Mouse (Mus musculus) midbrain, embryonic 12.5 days (tissue): ENCODE results near the gene Akr1b7. TPM values are rescaled to one million over a fixed set of nuclear protein-coding genes. Genes with fewer than 3 reads are reported as not detected.
"Not testable (repeated sequence)": the region's sequence is repeated elsewhere in the genome, so short reads cannot be mapped to it uniquely, and the experiment has no call there.

Experiments used
- ATAC-seq: fragments of 200-750 bp; cut with Nextera tagmentation; 2 replicates; pipeline ENCODE4 v1.8.0; 2017; ENCODE audit warnings: low read depth, moderate TSS enrichment, moderate library complexity; ENCODE audit not compliant: low FRiP score
- H3K27ac ChIP-seq: fragments of 300-500 bp; sonication (generic); replicated peaks from 2 replicates; pipeline ENCODE4 v1.5.1; 2016; ENCODE audit warnings: mild to moderate bottlenecking
- H3K27me3 ChIP-seq: fragments of 300-500 bp; sonication (generic); 2 replicates; pipeline ENCODE4 v1.6.1; 2016; ENCODE audit warnings: mild to moderate bottlenecking
- H3K36me3 ChIP-seq: fragments of 300-500 bp; sonication (generic); 2 replicates; pipeline ENCODE4 v1.6.1; 2016
- H3K4me1 ChIP-seq: fragments of 300-500 bp; sonication (generic); 2 replicates; pipeline ENCODE4 v1.6.1; 2016
- H3K4me2 ChIP-seq: fragments of 300-500 bp; sonication (generic); replicated peaks from 2 replicates; pipeline ENCODE4 v1.6.1; 2016; ENCODE audit warnings: mild to moderate bottlenecking, moderate library complexity
- H3K4me3 ChIP-seq: fragments of 300-500 bp; sonication (generic); 2 replicates; pipeline ENCODE4 v1.5.1; 2016; ENCODE audit warnings: mild to moderate bottlenecking
- H3K9ac ChIP-seq: fragments of 300-500 bp; sonication (generic); replicated peaks from 2 replicates; pipeline ENCODE4 v1.6.1; 2016; ENCODE audit warnings: mild to moderate bottlenecking, moderate library complexity
- H3K9me3 ChIP-seq: fragments of 300-500 bp; sonication (generic); 2 replicates; pipeline ENCODE4 v1.6.1; 2016; ENCODE audit warnings: mild to moderate bottlenecking
- WGBS: fragments of 180-500 bp; shearing (Covaris S2); methylation state at CpG from one replicate; pipeline ENCODE4 v1.1.7; 2016; 5-methylcytosine and 5-hydroxymethylcytosine counted together
- polyA plus RNA-seq: library from polyadenylated mRNA; unstranded; fragments of >200 nt; fragmentation: Nextera tagmentation; extraction: Ambion mirVana; gene quantifications from 2 replicates; pipeline ENCODE4 v1.2.1, GENCODE M21; 2016

The Akr1b7 gene
- polyA plus RNA-seq, 1 experiment from 2014 or later: not detected

GRCm38 (mm10) chr6:34395897-34396296 is 16.2 kb upstream of the Akr1b7 start:
- 85% methylated on average over 5 of the region's 5 CpGs for WGBS
- Histone ChIP-seq H3K4me3 (no peak overlapping the region), H3K4me2 (no peak overlapping the region), H3K9ac (no peak overlapping the region), H3K9me3 (no peaks in the 10 kb centered on the region), H3K27ac (no peak overlapping the region), H3K27me3 (no peaks in the 10 kb centered on the region), H3K4me1 (no peaks in the 10 kb centered on the region), H3K36me3 (peaks cover 7% of the 10 kb centered on the region)
- ATAC-seq: no peak

DNA sequence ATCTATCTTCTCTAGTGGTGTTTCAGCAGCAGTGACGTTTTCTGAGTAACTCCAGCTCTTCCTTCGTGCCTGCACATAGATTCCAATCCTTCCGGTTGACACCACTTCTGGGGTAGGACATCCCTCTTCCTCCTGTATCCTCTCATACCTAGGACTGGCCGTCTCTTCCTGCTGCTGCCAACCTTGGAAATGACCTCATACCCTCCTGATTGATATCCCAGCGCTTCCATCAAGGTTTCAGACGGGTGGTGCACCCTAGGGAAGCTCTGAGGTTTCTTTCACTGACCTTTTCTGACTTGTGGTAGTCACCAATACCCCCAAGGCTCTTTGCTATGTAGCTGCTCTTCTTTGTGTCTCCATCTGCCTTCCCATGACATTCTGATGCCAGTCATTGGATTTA is 13.7 kb upstream of the Akr1b7 start:
- Histone ChIP-seq H3K4me3 (no peak overlapping the region), H3K36me3 (no peaks in the 10 kb centered on the region), H3K9ac (no peak overlapping the region), H3K4me2 (no peak overlapping the region), H3K9me3 (no peaks in the 10 kb centered on the region), H3K27me3 (no peaks in the 10 kb centered on the region), H3K4me1 (no peaks in the 10 kb centered on the region), H3K27ac (no peak overlapping the region)
- no peak for ATAC-seq
- WGBS: 93% methylated on average over 6 of the region's 6 CpGs

GRCm38 (mm10) chr6:34399606-34400220 is 12.4 kb upstream of the Akr1b7 start:
- Histone ChIP-seq H3K27me3 (no peaks in the 10 kb centered on the region), H3K9me3 (no peaks in the 10 kb centered on the region), H3K4me2 (no peak overlapping the region), H3K9ac (no peak overlapping the region), H3K36me3 (no peaks in the 10 kb centered on the region), H3K4me3 (no peak overlapping the region), H3K4me1 (no peaks in the 10 kb centered on the region), H3K27ac (no peak overlapping the region)
- ATAC-seq: no peak
- WGBS: 89% methylated on average over 13 of the region's 13 CpGs

- WGBS: 71% methylated on average over 2 of the region's 2 CpGs
- Histone ChIP-seq H3K27ac (no peak overlapping the region), H3K4me2 (no peak overlapping the region), H3K9me3 (no peaks in the 10 kb centered on the region), H3K4me3 (no peak overlapping the region), H3K4me1 (no peaks in the 10 kb centered on the region), H3K27me3 (no peaks in the 10 kb centered on the region), H3K36me3 (no peaks in the 10 kb centered on the region), H3K9ac (no peak overlapping the region)
- no peak for ATAC-seq
These were observed 11.4 kb upstream of the Akr1b7 start for GRCm38 (mm10) chr6:34400696-34401095.

- Histone ChIP-seq H3K4me2 (no peak overlapping the region), H3K36me3 (no peaks in the 10 kb centered on the region), H3K4me3 (no peak overlapping the region), H3K27ac (no peak overlapping the region), H3K9me3 (no peaks in the 10 kb centered on the region), H3K4me1 (no peaks in the 10 kb centered on the region), H3K27me3 (no peaks in the 10 kb centered on the region), H3K9ac (no peak overlapping the region)
- no peak for ATAC-seq
- WGBS: 89% methylated on average over 4 of the region's 4 CpGs
These were observed 5.4 kb upstream of the Akr1b7 start for GRCm38 (mm10) chr6:34406746-34407145.

DNA sequence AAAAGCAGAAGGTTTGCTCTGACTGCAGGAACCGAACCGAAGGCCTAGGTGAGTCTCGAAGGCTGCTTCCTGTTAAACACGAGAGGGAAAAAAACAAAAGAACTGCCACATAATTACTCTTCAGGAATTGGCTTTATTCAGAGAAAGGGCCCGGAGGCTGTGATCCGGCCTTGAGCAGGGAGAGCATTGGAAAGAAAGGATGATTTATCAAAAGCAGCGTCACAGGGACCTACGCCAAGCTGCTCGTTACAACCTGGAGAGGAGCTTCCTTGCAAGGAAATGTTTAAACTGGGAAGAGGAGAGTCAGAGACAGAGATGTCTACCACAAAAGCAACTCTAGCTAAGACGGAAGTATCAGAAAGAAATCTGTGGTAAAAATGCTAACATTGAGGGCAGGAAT is 4.7 kb upstream of the Akr1b7 start:
- no peaks in the 10 kb centered on the region for H3K4me1 ChIP-seq
- no peak overlapping the region for H3K4me3 ChIP-seq
- WGBS: 91% methylated on average over 10 of the region's 10 CpGs
- no peak overlapping the region for H3K4me2 ChIP-seq
- H3K27me3 ChIP-seq: no peaks in the 10 kb centered on the region
- no peak overlapping the region for H3K9ac ChIP-seq
- H3K27ac ChIP-seq: no peak overlapping the region
- H3K36me3 ChIP-seq: no peaks in the 10 kb centered on the region
- no peak for ATAC-seq
- no peaks in the 10 kb centered on the region for H3K9me3 ChIP-seq

DNA sequence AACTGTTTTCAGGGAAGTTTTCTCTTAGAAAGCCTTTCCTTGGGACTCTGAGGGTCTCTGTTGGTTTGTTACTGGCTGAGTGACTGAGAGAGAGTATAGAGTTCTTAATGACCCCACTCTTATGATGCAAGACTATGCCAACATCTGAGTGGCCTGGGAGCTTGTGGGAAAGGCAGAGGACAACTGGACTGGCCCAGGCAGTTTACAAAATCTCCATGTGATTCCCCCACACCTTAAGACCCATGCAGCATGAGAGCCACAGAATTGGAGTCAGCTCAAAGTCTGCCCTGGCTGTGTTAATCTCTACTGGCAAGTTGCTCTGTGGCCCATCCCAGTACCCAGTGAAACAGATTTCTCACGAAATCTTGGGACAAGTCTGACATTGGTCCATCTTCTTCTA is 554 bp downstream of the Akr1b7 start:
- Histone ChIP-seq H3K4me2 (no peak overlapping the region), H3K27me3 (no peaks in the 10 kb centered on the region), H3K27ac (no peak overlapping the region), H3K36me3 (no peaks in the 10 kb centered on the region), H3K4me1 (no peaks in the 10 kb centered on the region), H3K4me3 (no peak overlapping the region), H3K9me3 (no peaks in the 10 kb centered on the region), H3K9ac (no peak overlapping the region)
- no peak for ATAC-seq
- 76% methylated on average over 1 of the region's 1 CpGs for WGBS

DNA sequence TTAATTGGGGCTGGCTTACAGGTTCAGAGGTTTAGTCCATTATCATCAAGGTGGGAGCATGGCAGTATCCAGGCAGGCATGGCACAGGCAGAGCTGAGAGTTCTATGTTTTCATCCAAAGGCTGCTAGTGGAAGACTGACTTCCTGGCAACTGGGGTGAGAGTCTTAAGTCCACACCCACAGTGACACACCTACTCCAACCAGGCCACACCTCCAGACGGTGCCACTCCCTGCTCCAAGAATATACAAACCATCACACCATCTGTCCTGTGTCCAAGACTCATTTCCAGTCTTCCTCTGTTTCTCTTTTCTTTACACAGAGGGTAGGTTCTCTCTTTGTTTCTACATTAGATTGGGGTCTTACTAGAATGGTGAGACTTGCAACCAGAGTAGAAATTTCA is 1.3 kb downstream of the Akr1b7 start:
- not testable (repeated sequence) for H3K4me2 ChIP-seq, ATAC-seq, H3K27me3 ChIP-seq, H3K9ac ChIP-seq, H3K4me1 ChIP-seq, H3K36me3 ChIP-seq, H3K4me3 ChIP-seq, H3K9me3 ChIP-seq, H3K27ac ChIP-seq
- 71% methylated on average over 1 of the region's 1 CpGs for WGBS

GRCm38 (mm10) chr6:34416521-34416920 is 4.4 kb downstream of the Akr1b7 start:
- Histone ChIP-seq H3K36me3 (no peaks in the 10 kb centered on the region), H3K9me3 (no peaks in the 10 kb centered on the region), H3K27me3 (no peaks in the 10 kb centered on the region), H3K4me2 (no peak overlapping the region), H3K27ac (no peak overlapping the region), H3K4me3 (no peak overlapping the region), H3K4me1 (no peaks in the 10 kb centered on the region), H3K9ac (no peak overlapping the region)
- no peak for ATAC-seq
- WGBS: 97% methylated on average over 2 of the region's 2 CpGs

DNA sequence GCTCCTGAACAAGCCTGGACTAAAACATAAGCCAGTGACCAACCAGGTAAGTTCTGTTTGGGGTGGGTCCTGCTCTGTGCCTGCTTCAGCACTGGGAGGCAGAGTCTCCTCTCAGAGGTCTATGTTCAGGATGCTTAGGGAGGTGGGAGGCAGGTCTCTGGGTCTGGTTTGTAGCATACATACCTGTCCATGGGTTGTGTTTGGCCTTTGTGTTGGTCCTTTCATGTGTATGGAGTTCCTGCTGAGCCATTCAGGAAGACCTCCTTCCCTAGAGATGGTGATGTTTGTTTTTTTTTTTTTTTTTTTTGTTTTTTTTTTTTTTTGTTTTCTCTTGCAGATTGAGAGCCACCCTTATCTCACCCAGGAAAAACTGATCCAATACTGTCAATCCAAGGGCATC is 6.9 kb downstream of the Akr1b7 start:
- Histone ChIP-seq H3K4me3 (no peak overlapping the region), H3K27ac (no peak overlapping the region), H3K4me1 (no peaks in the 10 kb centered on the region), H3K36me3 (no peaks in the 10 kb centered on the region), H3K9me3 (no peaks in the 10 kb centered on the region), H3K9ac (no peak overlapping the region), H3K4me2 (no peak overlapping the region), H3K27me3 (no peaks in the 10 kb centered on the region)
- ATAC-seq: no peak

DNA sequence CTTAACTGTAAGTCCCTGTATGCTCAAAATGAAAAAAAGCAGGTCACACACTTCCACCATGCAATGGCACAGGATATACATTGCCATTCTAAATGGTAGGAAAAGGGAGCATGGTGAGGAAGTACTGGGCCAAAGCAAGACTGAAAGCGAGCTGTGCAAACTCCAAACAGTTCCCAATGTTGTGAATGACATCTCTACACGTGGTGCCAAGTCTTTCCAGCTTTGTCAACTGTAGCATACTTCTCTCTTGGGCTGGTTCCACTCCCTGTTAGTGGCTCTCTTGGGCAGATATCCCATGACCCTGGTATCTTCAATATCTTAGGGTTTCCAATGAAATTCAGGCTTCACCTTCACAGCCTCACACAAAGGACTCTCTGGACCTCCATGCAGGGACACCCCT is 26.9 kb downstream of the Akr1b7 start:
- Histone ChIP-seq H3K4me1 (no peaks in the 10 kb centered on the region), H3K4me3 (no peak overlapping the region), H3K27me3 (no peaks in the 10 kb centered on the region), H3K4me2 (no peak overlapping the region), H3K9me3 (no peaks in the 10 kb centered on the region), H3K36me3 (no peaks in the 10 kb centered on the region), H3K27ac (no peak overlapping the region), H3K9ac (no peak overlapping the region)
- ATAC-seq: no peak
- WGBS: 80% methylated on average over 2 of the region's 2 CpGs

DNA sequence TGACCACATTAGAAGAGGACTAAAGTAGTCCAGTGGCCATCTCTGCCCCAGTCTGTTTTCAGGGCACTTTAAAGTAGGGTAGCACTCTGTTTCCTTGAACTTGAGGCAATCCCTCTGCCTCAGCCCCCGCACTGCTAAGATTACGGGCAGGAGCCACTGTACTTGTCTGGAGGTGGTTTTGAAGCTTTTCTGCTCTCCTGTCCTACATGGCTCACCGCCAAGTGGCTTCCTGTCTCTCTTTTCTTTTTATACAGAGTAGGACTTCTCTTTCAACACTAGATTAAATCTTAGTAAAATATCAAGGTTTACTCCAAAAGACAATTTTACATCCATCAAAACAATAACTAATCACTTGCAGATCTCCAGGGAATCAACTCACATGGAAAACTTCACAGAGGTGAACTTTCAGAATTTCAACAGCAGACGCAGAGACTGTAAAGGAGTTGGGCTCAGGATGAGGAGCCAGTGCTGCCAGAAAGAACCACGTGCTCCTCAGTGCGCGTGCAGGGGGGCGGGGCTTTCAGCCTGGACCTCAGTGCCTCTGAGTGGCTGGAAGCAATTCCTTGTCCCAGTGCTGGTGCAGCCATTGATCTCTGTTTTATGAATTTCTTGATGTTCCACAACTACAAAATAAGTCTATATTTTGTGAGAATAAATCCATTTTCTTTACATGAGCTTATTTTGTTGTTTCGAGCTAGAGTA is 29.6 kb downstream of the Akr1b7 start:
- Histone ChIP-seq H3K36me3 (no peaks in the 10 kb centered on the region), H3K27ac (no peak overlapping the region), H3K9me3 (no peaks in the 10 kb centered on the region), H3K4me3 (no peak overlapping the region), H3K4me1 (no peaks in the 10 kb centered on the region), H3K9ac (no peak overlapping the region), H3K4me2 (no peak overlapping the region), H3K27me3 (no peaks in the 10 kb centered on the region)
- ATAC-seq: no peak
- 69% methylated on average over 9 of the region's 9 CpGs for WGBS

- H3K9me3 ChIP-seq: no peaks in the 10 kb centered on the region
- no peaks in the 10 kb centered on the region for H3K4me1 ChIP-seq
- H3K27me3 ChIP-seq: no peaks in the 10 kb centered on the region
- no peak overlapping the region for H3K4me3 ChIP-seq
- ATAC-seq: no peak
- no peak overlapping the region for H3K9ac ChIP-seq
- no peaks in the 10 kb centered on the region for H3K36me3 ChIP-seq
- H3K4me2 ChIP-seq: no peak overlapping the region
- 89% methylated on average over 2 of the region's 2 CpGs for WGBS
- H3K27ac ChIP-seq: no peak overlapping the region
These were observed 31.7 kb downstream of the Akr1b7 start for GRCm38 (mm10) chr6:34443791-34444190.
